Mouse (Mus musculus) kidney, embryonic 16.5 days (tissue): Measurements from ENCODE around the gene Olfr286. TPM values are rescaled to one million over a fixed set of nuclear protein-coding genes. Genes with fewer than 3 reads are reported as not detected.
A peak's percentile ranks its signal among the peaks of the same experiment; 100 is the strongest.

Source experiments
- ATAC-seq: fragments of 200-750 bp; cut with Nextera tagmentation; 2 replicates; pipeline ENCODE4 v1.8.0; 2017; ENCODE audit warnings: moderate TSS enrichment; ENCODE audit not compliant: low FRiP score, low TSS enrichment
- H3K27ac ChIP-seq: fragments of 300-500 bp; sonication (generic); 2 replicates; pipeline ENCODE4 v1.5.1; 2014; ENCODE audit warnings: low read length
- H3K27me3 ChIP-seq: fragments of 300-500 bp; sonication (generic); 2 replicates; pipeline ENCODE4 v1.6.1; 2014; ENCODE audit warnings: low read length, control low read depth, mixed read lengths; ENCODE audit not compliant: insufficient read depth
- H3K36me3 ChIP-seq: fragments of 300-500 bp; sonication (generic); 2 replicates; pipeline ENCODE4 v1.6.1; 2014; ENCODE audit warnings: low read length, control low read depth, mixed read lengths; ENCODE audit not compliant: insufficient read depth
- H3K4me1 ChIP-seq: fragments of 300-500 bp; sonication (generic); 2 replicates; pipeline ENCODE4 v1.6.1; 2014; ENCODE audit warnings: low read length, control low read depth, mixed read lengths; ENCODE audit not compliant: insufficient read depth
- H3K4me2 ChIP-seq: fragments of 300-500 bp; sonication (generic); replicated peaks from 2 replicates; pipeline ENCODE4 v1.6.1; 2014; ENCODE audit warnings: low read depth, low read length
- H3K4me3 ChIP-seq: fragments of 300-500 bp; sonication (generic); 2 replicates; pipeline ENCODE4 v1.5.1; 2014; ENCODE audit warnings: mild to moderate bottlenecking, low read length
- H3K9ac ChIP-seq: fragments of 300-500 bp; sonication (generic); replicated peaks from 2 replicates; pipeline ENCODE4 v1.6.1; 2014; ENCODE audit warnings: low read length
- H3K9me3 ChIP-seq: fragments of 300-500 bp; sonication (generic); 2 replicates; pipeline ENCODE4 v1.6.1; 2016; ENCODE audit warnings: low read length, control low read depth
- WGBS: fragments of 180-500 bp; shearing (Covaris S2); extraction: QIAGEN DNeasy Blood & Tissue Kit; methylation state at CpG from one replicate; pipeline ENCODE4 v1.1.7; 2014; 5-methylcytosine and 5-hydroxymethylcytosine counted together
- polyA plus RNA-seq: library from polyadenylated mRNA; unstranded; fragments of >200 nt; fragmentation: Nextera tagmentation; extraction: Ambion mirVana; gene quantifications from 2 replicates; pipeline ENCODE4 v1.2.1, GENCODE M21; 2015

Olfr286 gene
- polyA plus RNA-seq, 1 experiment from 2014 or later, result not detected

- 63% methylated on average over 5 of the region's 5 CpGs for WGBS
- Histone ChIP-seq H3K4me3 (no peak overlapping the region), H3K27me3 (no peaks in the 10 kb centered on the region), H3K9me3 (no peaks in the 10 kb centered on the region), H3K36me3 (no peaks in the 10 kb centered on the region), H3K4me1 (no peaks in the 10 kb centered on the region), H3K9ac (no peak overlapping the region), H3K27ac (no peak overlapping the region), H3K4me2 (no peak overlapping the region)
- ATAC-seq, result no peak
Observed at GRCm38 (mm10) chr15:98213336-98213870, 20.8 kb downstream of the Olfr286 start.

DNA sequence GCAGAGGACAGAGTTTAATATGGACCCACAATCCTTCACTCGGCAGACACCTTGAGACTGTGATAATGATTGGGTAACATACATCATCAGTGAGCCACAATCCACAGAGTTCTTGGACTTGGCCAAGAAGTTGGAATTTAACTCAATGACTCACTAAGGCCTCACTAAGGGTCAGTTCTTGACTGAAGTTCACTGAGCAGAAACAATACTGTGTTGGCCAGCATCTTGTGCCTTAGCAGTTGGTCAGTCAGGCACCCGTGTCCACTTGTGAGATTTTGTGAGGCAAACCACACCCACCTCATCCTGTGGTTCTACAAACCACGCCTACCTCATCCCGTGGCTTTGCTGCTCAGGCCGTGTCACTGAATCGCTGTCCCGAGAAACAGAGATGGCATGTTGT, 24.6 kb downstream of the Olfr286 start:
- Histone ChIP-seq H3K36me3 (no peaks in the 10 kb centered on the region), H3K9me3 (no peaks in the 10 kb centered on the region), H3K9ac (no peak overlapping the region), H3K4me2 (no peak overlapping the region), H3K27me3 (no peaks in the 10 kb centered on the region), H3K27ac (no peak overlapping the region), H3K4me1 (no peaks in the 10 kb centered on the region), H3K4me3 (no peak overlapping the region)
- WGBS, result 76% methylated on average over 7 of the region's 7 CpGs
- ATAC-seq, result peak; percentile 81

DNA sequence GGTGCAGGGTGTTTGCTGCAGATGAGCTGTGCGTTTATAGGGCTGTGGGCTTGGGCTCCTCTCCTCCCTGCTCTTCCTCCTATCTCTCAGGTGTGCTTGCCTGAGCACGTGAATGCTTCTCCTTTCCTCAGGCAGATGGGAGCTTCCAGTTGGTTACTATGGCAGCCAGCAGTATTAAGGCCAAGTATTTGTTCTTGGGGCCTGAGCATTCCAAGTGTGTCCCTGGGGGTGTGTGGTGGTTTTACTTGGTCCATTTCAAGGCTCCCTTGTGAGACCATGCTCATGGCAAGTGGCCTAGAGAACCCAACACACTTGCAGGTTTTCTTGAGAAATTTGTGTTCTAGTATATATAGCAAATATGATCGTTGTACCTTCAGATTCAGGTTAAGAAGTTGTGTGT, 38.8 kb downstream of the Olfr286 start, which contains the start of gene Olfr288:
Olfr288 (minus strand) TSS at position 101 of the 400 bp plus-strand sequence.
- Histone ChIP-seq H3K36me3 (no peaks in the 10 kb centered on the region), H3K9me3 (no peaks in the 10 kb centered on the region), H3K4me1 (no peaks in the 10 kb centered on the region), H3K4me3 (no peak within 1 kb of the TSS), H3K9ac (no peak within 1 kb of the TSS), H3K27me3 (no peaks in the 10 kb centered on the region), H3K4me2 (no peak within 1 kb of the TSS), H3K27ac (no peak within 1 kb of the TSS)
- no peak for ATAC-seq
- 61% methylated on average over 3 of the region's 3 CpGs for WGBS

GRCm38 (mm10) chr15:98184456-98184855, 49.8 kb downstream of the Olfr286 start:
- H3K4me1 ChIP-seq, result peaks cover 18% of the 10 kb centered on the region
- H3K36me3 ChIP-seq, result no peaks in the 10 kb centered on the region
- WGBS, result 69% methylated on average over 4 of the region's 4 CpGs
- no peaks in the 10 kb centered on the region for H3K9me3 ChIP-seq
- no peak overlapping the region for H3K9ac ChIP-seq
- no peak overlapping the region for H3K27ac ChIP-seq
- ATAC-seq, result no peak
- H3K27me3 ChIP-seq, result no peaks in the 10 kb centered on the region
- H3K4me2 ChIP-seq, result no peak overlapping the region
- no peak overlapping the region for H3K4me3 ChIP-seq

DNA sequence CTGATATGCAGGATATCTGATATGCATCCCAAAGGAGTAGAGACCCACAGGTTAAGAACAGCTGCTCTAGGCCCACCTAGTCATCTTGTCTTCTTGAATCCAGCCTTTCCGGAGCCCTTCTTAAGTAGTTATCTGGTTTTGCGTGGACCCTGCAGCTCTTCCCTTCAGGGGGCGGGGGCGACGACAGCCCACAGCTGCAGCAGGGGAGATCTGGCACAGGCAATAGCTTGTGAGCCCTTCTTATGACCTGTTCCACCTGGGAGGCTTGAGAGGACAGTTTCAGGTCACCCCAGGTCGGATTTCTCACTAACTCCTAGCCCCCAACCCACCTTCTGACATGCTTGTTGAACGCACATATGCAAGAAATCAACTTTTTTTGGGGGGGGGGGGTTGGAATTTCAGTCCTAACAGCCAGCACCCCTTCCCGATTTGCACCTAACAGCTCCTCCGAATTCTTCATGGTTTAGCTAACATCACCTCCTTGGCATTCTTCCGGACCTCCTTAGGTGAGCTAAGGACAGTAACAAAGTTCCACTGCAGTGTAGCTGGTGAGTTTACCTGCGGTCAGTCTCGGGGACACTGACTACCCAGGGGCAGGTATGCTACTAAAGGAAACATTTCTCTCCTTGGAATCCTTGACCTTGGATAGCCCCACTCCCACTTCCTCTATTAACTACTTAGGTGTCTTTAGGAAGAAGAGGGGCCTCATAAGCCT, 52.2 kb downstream of the Olfr286 start:
- 44% methylated on average over 12 of the region's 12 CpGs for WGBS
- peak; percentile 9; the same call in 1 of the 2 replicates for ATAC-seq
- Histone ChIP-seq H3K27me3 (peaks cover 1% of the 10 kb centered on the region; the same call in 1 of the 2 replicates), H3K4me1 (peaks cover 18% of the 10 kb centered on the region), H3K4me3 (no peak overlapping the region), H3K4me2 (peak overlapping the region; percentile 81), H3K9me3 (no peaks in the 10 kb centered on the region), H3K9ac (no peak overlapping the region), H3K27ac (no peak overlapping the region; the same call in 1 of the 2 replicates), H3K36me3 (no peaks in the 10 kb centered on the region)

- Histone ChIP-seq H3K27ac (peak overlapping the region; percentile 75), H3K27me3 (peaks cover 5% of the 10 kb centered on the region; the same call in 1 of the 2 replicates), H3K9ac (peak overlapping the region; percentile 54), H3K4me2 (peak overlapping the region; percentile 81), H3K4me3 (peak overlapping the region; percentile 58), H3K4me1 (peaks cover 18% of the 10 kb centered on the region), H3K36me3 (no peaks in the 10 kb centered on the region), H3K9me3 (no peaks in the 10 kb centered on the region)
- WGBS, result under 1% methylated on average over 30 of the region's 30 CpGs
- peak; percentile 98 for ATAC-seq
Observed at GRCm38 (mm10) chr15:98181132-98181711, 53.0 kb downstream of the Olfr286 start.

- H3K9ac ChIP-seq, result peak overlapping the region; percentile 54
- WGBS, result 4% methylated on average over 26 of the region's 26 CpGs
Observed at GRCm38 (mm10) chr15:98180567-98181131, 53.6 kb downstream of the Olfr286 start.

GRCm38 (mm10) chr15:98177320-98177719, 56.9 kb downstream of the Olfr286 start:
- ATAC-seq, result no peak
- Histone ChIP-seq H3K4me3 (no peak overlapping the region), H3K4me1 (peaks cover 16% of the 10 kb centered on the region), H3K27me3 (peaks cover 5% of the 10 kb centered on the region; the same call in 1 of the 2 replicates), H3K36me3 (no peaks in the 10 kb centered on the region), H3K9ac (no peak overlapping the region), H3K27ac (no peak overlapping the region), H3K4me2 (no peak overlapping the region), H3K9me3 (no peaks in the 10 kb centered on the region)
- WGBS, result 58% methylated on average over 3 of the region's 3 CpGs

More at GRCm38 (mm10) chr15:98180567-98181131, 53.6 kb downstream of the Olfr286 start:
- peak overlapping the region; percentile 58 for H3K4me3 ChIP-seq
- peak overlapping the region; percentile 81 for H3K4me2 ChIP-seq
- peaks cover 18% of the 10 kb centered on the region for H3K4me1 ChIP-seq
- H3K36me3 ChIP-seq, result no peaks in the 10 kb centered on the region
- peak overlapping the region; percentile 75 for H3K27ac ChIP-seq
- H3K9me3 ChIP-seq, result no peaks in the 10 kb centered on the region
- peaks cover 5% of the 10 kb centered on the region; the same call in 1 of the 2 replicates for H3K27me3 ChIP-seq
- ATAC-seq, result no peak
